ENCODE assay signal across 9 mouse cellular contexts in genomic region chr5:128952291-128953195, GRCm38 (mm10). TPM values are rescaled to one million over a fixed set of nuclear protein-coding genes. Genes with fewer than 3 reads are reported as not detected.
A peak's percentile ranks its signal among the peaks of the same experiment; 100 is the strongest.
DNase-seq lines count a peak whose midpoint lies in the region; ATAC-seq and TF ChIP-seq lines count a peak whose summit lies in the region.
"Had no signal": no experiment of that assay in that cellular context is flagged by ENCODE, and none has a peak within 500 bp of the region (broad histone marks: within the 10 kb centered on the region; RNA-seq: fewer than 3 reads in every experiment).

No protein-coding gene starts in this region.

- intact Hi-C loops in heart, postnatal 14 days (cut with DNase I), result no loop called here

- peak overlapping the region; percentile 48 for H3K9ac ChIP-seq in heart, embryonic 12.5 days
- peak overlapping the region; percentile 75 for H3K9ac ChIP-seq in hindbrain, embryonic 16.5 days (ENCODE audit: low read depth, low read length)
- no peak overlapping the region for H3K9ac ChIP-seq in stomach, postnatal 0 days (ENCODE audit: low read length)

- peaks cover 19% of the 10 kb centered on the region for H3K4me1 ChIP-seq in heart, embryonic 12.5 days (replicated peaks)
- no peaks in the 10 kb centered on the region for H3K4me1 ChIP-seq in cortical plate, adult 2 months (ENCODE audit: control insufficient read depth, insufficient read depth, low read length)
- peaks cover 11% of the 10 kb centered on the region for H3K4me1 ChIP-seq in hindbrain, embryonic 16.5 days (ENCODE audit: control insufficient read depth, insufficient read depth, low read depth, low read length)
- peaks cover 26% of the 10 kb centered on the region for H3K4me1 ChIP-seq in midbrain, embryonic 10.5 days
- no peaks in the 10 kb centered on the region for H3K4me1 ChIP-seq in stomach, postnatal 0 days (replicated peaks; ENCODE audit: control insufficient read depth, insufficient read depth)

- TF ChIP-seq EP300 in stomach, postnatal 0 days (optimal IDR thresholded peaks at IDR 0.05), result no peak

- 0 out of 2 replicates have a peak, but pooled peaks cover 5% of the 10 kb centered on the region for H3K9me3 ChIP-seq in heart, embryonic 12.5 days (replicated peaks)
- no peaks in the 10 kb centered on the region for H3K9me3 ChIP-seq in hindbrain, embryonic 16.5 days (ENCODE audit: control insufficient read depth, low read length)
- H3K9me3 ChIP-seq in midbrain, embryonic 10.5 days (replicated peaks), result peaks cover 5% of the 10 kb centered on the region; the same call in 1 of the 2 replicates
- H3K9me3 ChIP-seq in stomach, postnatal 0 days (ENCODE audit: control insufficient read depth, low read length), result no peaks in the 10 kb centered on the region; the same call in 1 of the 2 replicates

- no peak overlapping the region for H3K27ac ChIP-seq in heart, embryonic 12.5 days (ENCODE audit: poor library complexity, severe bottlenecking)
- peak overlapping the region; percentile 93 for H3K27ac ChIP-seq in cortical plate, adult 2 months (ENCODE audit: insufficient read depth, low read length)
- peak overlapping the region; percentile 83 for H3K27ac ChIP-seq in hindbrain, embryonic 16.5 days (ENCODE audit: low read depth, low read length)
- peak overlapping the region; percentile 79 for H3K27ac ChIP-seq in midbrain, embryonic 10.5 days (replicated peaks)
- no peak overlapping the region for H3K27ac ChIP-seq in stomach, postnatal 0 days (replicated peaks)

- peak; percentile 17 for TF ChIP-seq POLR2A in cortical plate, adult 2 months (IDR thresholded peaks at IDR 0.05; ENCODE audit: extremely low read depth, insufficient read depth, low read length)

- peak overlapping the region; percentile 92 for H3K4me2 ChIP-seq in heart, embryonic 12.5 days
- peak overlapping the region; percentile 67 for H3K4me2 ChIP-seq in hindbrain, embryonic 16.5 days (ENCODE audit: low read length)
- H3K4me2 ChIP-seq in stomach, postnatal 0 days (replicated peaks; ENCODE audit: low read depth), result peak overlapping the region; percentile 20; the same call in 1 of the 2 replicates

- ATAC-seq in heart, embryonic 12.5 days (ENCODE audit: insufficient number of reproducible peaks, low FRiP score), result no peak
- ATAC-seq in hindbrain, embryonic 16.5 days, result peak; percentile 76
- no peak for ATAC-seq in stomach, postnatal 0 days (ENCODE audit: low FRiP score, low TSS enrichment)

- under 1% methylated on average over 35 of the region's 35 CpGs for WGBS in heart, embryonic 12.5 days
- under 1% methylated on average over 35 of the region's 35 CpGs for WGBS in hindbrain, embryonic 16.5 days
- WGBS in midbrain, embryonic 10.5 days, result 1% methylated on average over 35 of the region's 35 CpGs
- WGBS in stomach, postnatal 0 days, result 1% methylated on average over 33 of the region's 35 CpGs

- TF ChIP-seq CTCF in cortical plate, adult 2 months (IDR thresholded peaks at IDR 0.05; ENCODE audit: extremely low read depth, insufficient read depth, low read length), result no peak
- TF ChIP-seq CTCF in stomach, postnatal 0 days (IDR thresholded peaks at IDR 0.05; ENCODE audit: low read depth), result no peak

- peaks cover 46% of the 10 kb centered on the region for H3K27me3 ChIP-seq in heart, embryonic 12.5 days (replicated peaks)
- H3K27me3 ChIP-seq in hindbrain, embryonic 16.5 days (replicated peaks; ENCODE audit: control insufficient read depth, insufficient read depth, low read length), result no peaks in the 10 kb centered on the region
- H3K27me3 ChIP-seq in midbrain, embryonic 10.5 days (ENCODE audit: low read depth, poor library complexity, severe bottlenecking), result peaks cover 21% of the 10 kb centered on the region
- no peaks in the 10 kb centered on the region for H3K27me3 ChIP-seq in stomach, postnatal 0 days (ENCODE audit: control insufficient read depth, insufficient read depth, low read length)

- no peaks in the 10 kb centered on the region for H3K36me3 ChIP-seq in heart, embryonic 12.5 days
- no peaks in the 10 kb centered on the region for H3K36me3 ChIP-seq in hindbrain, embryonic 16.5 days (ENCODE audit: control insufficient read depth, insufficient read depth, low read length)
- H3K36me3 ChIP-seq in midbrain, embryonic 10.5 days, result no peaks in the 10 kb centered on the region
- no peaks in the 10 kb centered on the region for H3K36me3 ChIP-seq in stomach, postnatal 0 days (ENCODE audit: control insufficient read depth, insufficient read depth, low read length)

- DNase-seq in heart, postnatal 14 days, result no peak
- DNase-seq in midbrain, embryonic 10.5 days (ENCODE audit: low spot score), result peak; percentile 48
- DNase-seq in stomach, postnatal 0 days (ENCODE audit: low spot score), result no peak
- no peak for DNase-seq in lung, adult 18-20 months
- no peak for DNase-seq in thymus, adult 18-20 months

- H3K4me3 ChIP-seq in heart, embryonic 12.5 days, result peak overlapping the region; percentile 51
- peak overlapping the region; percentile 80 for H3K4me3 ChIP-seq in cortical plate, adult 2 months (ENCODE audit: insufficient read depth, low read length)
- H3K4me3 ChIP-seq in hindbrain, embryonic 16.5 days (ENCODE audit: low read length), result peak overlapping the region; percentile 56
- H3K4me3 ChIP-seq in midbrain, embryonic 10.5 days, result peak overlapping the region; percentile 58
- 0 out of 2 replicates have a peak overlapping the region, but pooled peaks have one; percentile 6 for H3K4me3 ChIP-seq in stomach, postnatal 0 days (ENCODE audit: low read depth, low read length)

RNA-seq across cellular contexts. Expression of gene Rimbp2, which starts 0.7 kb away (rescaled TPM):
- polyA plus RNA-seq in heart, embryonic 12.5 days (2016; fragmentation: Nextera tagmentation; extraction: Ambion mirVana), result 0.10 and 0.13 TPM in 2 replicates
- total RNA-seq in heart, postnatal 14 days (2021), result not detected
- 116 and 119 TPM in 2 replicates for polyA plus RNA-seq in cortical plate, adult 2 months (2012; rRNA removed)
- 4.7 and 6.4 TPM in 2 replicates for polyA plus RNA-seq in hindbrain, embryonic 16.5 days (2015; fragmentation: Nextera tagmentation; extraction: Ambion mirVana)
- polyA plus RNA-seq in midbrain, embryonic 10.5 days (2016; fragmentation: Nextera tagmentation; extraction: Ambion mirVana), result 0.42 and 0.76 TPM in 2 replicates
- 0.15 and 0.17 TPM in 2 replicates for polyA plus RNA-seq in stomach, postnatal 0 days (2015; fragmentation: Nextera tagmentation; extraction: Ambion mirVana)
- total RNA-seq: neutrophil, adult 5-6 weeks had no signal

RNA-seq across cellular contexts. Expression of gene Stx2, which starts 55.8 kb away (rescaled TPM):
- 19.3 and 21.3 TPM in 2 replicates for polyA plus RNA-seq in heart, embryonic 12.5 days (2016; fragmentation: Nextera tagmentation; extraction: Ambion mirVana)
- 10 to 100 TPM; 16.0 to 18.8 TPM for total RNA-seq in heart, postnatal 14 days (2021)
- polyA plus RNA-seq in cortical plate, adult 2 months (2012; rRNA removed), result 44.0 and 50.3 TPM in 2 replicates
- polyA plus RNA-seq in hindbrain, embryonic 16.5 days (2015; fragmentation: Nextera tagmentation; extraction: Ambion mirVana), result 16.1 and 17.5 TPM in 2 replicates
- 26.5 and 26.6 TPM in 2 replicates for polyA plus RNA-seq in midbrain, embryonic 10.5 days (2016; fragmentation: Nextera tagmentation; extraction: Ambion mirVana)
- polyA plus RNA-seq in stomach, postnatal 0 days (2015; fragmentation: Nextera tagmentation; extraction: Ambion mirVana), result 10.4 and 10.9 TPM in 2 replicates

Comparison
In these comparisons a context has a peak if more than half of its experiments do, and no peak if none do; other contexts are left out.
1. H3K27ac ChIP-seq: peak in cortical plate, adult 2 months (single experiment), hindbrain, embryonic 16.5 days (single experiment) and midbrain, embryonic 10.5 days (single experiment); none in heart, embryonic 12.5 days (single experiment) and stomach, postnatal 0 days (single experiment).
2. H3K4me2 ChIP-seq: peak in every context shown above with its lines; median percentile 92 in heart, embryonic 12.5 days; 67 in hindbrain, embryonic 16.5 days; 20 in stomach, postnatal 0 days.
3. H3K4me3 ChIP-seq: peak in every context shown above with its lines; median percentile 80 in cortical plate, adult 2 months; 58 in midbrain, embryonic 10.5 days; 56 in hindbrain, embryonic 16.5 days; 51 in heart, embryonic 12.5 days; 6 in stomach, postnatal 0 days.
4. RNA of gene Rimbp2, which starts 0.7 kb away (polyA plus RNA-seq): 116 to 119 TPM in cortical plate, adult 2 months; 4.7 to 6.4 TPM in hindbrain, embryonic 16.5 days, 0.42 to 0.76 TPM in midbrain, embryonic 10.5 days, 0.15 to 0.17 TPM in stomach, postnatal 0 days and 0.10 to 0.13 TPM in heart, embryonic 12.5 days; every median in the first group is over 10 times any median in the second.